Mouse (Mus musculus) limb, embryonic 14.5 days (tissue): ENCODE data around the gene Rfx4. TPM values are rescaled to one million over a fixed set of nuclear protein-coding genes. Genes with fewer than 3 reads are reported as not detected.

Experiments
- ATAC-seq: fragments of 200-750 bp; cut with Nextera tagmentation; 2 replicates; pipeline ENCODE4 v1.8.0; 2017; ENCODE audit warnings: low read depth, moderate number of reproducible peaks, moderate TSS enrichment; ENCODE audit not compliant: low FRiP score
- DNase-seq: peaks from one replicate; pipeline ENCODE4 v3.0.0-alpha.2; 2015; ENCODE audit warnings: low spot score
- H3K27ac ChIP-seq: fragments of 300-500 bp; sonication (generic); replicated peaks from 2 replicates; pipeline ENCODE4 v1.5.1; 2014; ENCODE audit warnings: low read depth, mild to moderate bottlenecking, low read length, moderate library complexity, mixed read lengths
- H3K27me3 ChIP-seq: fragments of 300-500 bp; sonication (generic); 2 replicates; pipeline ENCODE4 v1.6.1; 2014; ENCODE audit warnings: low read length, mixed read lengths; ENCODE audit not compliant: control insufficient read depth, insufficient read depth
- H3K36me3 ChIP-seq: fragments of 300-500 bp; sonication (generic); 2 replicates; pipeline ENCODE4 v1.6.1; 2014; ENCODE audit warnings: mild to moderate bottlenecking, low read length, moderate library complexity, mixed read lengths; ENCODE audit not compliant: control insufficient read depth, insufficient read depth
- H3K4me1 ChIP-seq: fragments of 300-500 bp; sonication (generic); 2 replicates; pipeline ENCODE4 v1.6.1; 2014; ENCODE audit warnings: antibody characterized with exemption, low read length, mixed read lengths; ENCODE audit not compliant: control insufficient read depth, insufficient read depth
- H3K4me2 ChIP-seq: fragments of 300-500 bp; sonication (generic); replicated peaks from 2 replicates; pipeline ENCODE4 v1.6.1; 2014; ENCODE audit warnings: low read depth, mild to moderate bottlenecking, low read length, moderate library complexity; ENCODE audit not compliant: severe bottlenecking
- H3K4me3 ChIP-seq: fragments of 300-500 bp; sonication (generic); replicated peaks from 2 replicates; pipeline ENCODE4 v1.5.1; 2014; ENCODE audit warnings: low read length
- H3K9ac ChIP-seq: fragments of 300-500 bp; sonication (generic); 2 replicates; pipeline ENCODE4 v1.6.1; 2014; ENCODE audit warnings: mild to moderate bottlenecking, low read depth, low read length, moderate library complexity; ENCODE audit not compliant: severe bottlenecking
- H3K9me3 ChIP-seq: fragments of 300-500 bp; sonication (generic); 2 replicates; pipeline ENCODE4 v1.6.1; 2016; ENCODE audit warnings: low read length; ENCODE audit not compliant: control insufficient read depth
- POLR2A ChIP-seq: fragments of 200-500 bp; IDR thresholded peaks from 2 replicates; pipeline ENCODE4 v1.8.0; 2012; ENCODE audit warnings: inconsistent platforms, mild to moderate bottlenecking, moderate library complexity, borderline replicate concordance; ENCODE audit not compliant: insufficient read depth, insufficient read length; ENCODE audit errors: extremely low read depth
- WGBS: fragments of 180-500 bp; shearing (Covaris S2); extraction: QIAGEN DNeasy Blood & Tissue Kit; methylation state at CpG from one replicate; pipeline ENCODE4 v1.1.7; 2014; 5-methylcytosine and 5-hydroxymethylcytosine counted together
- polyA plus RNA-seq, 2 experiments: library from polyadenylated mRNA; depleted of rRNA in 1 of 2; stranded (reverse) in 1 of 2; unstranded in 1 of 2; fragments of >200 nt; fragmentation: Nextera tagmentation in 1 of 2; extraction: Ambion mirVana in 1 of 2; gene quantifications; 2 replicates each; pipeline versions ENCODE4 v1.2.1 to v1.2.3; 2012 to 2014

Gene Rfx4
- polyA plus RNA-seq, 2 experiments: 0.12 to 0.41 TPM

- no peaks in the 10 kb centered on the region for H3K4me1 ChIP-seq
- no peaks in the 10 kb centered on the region for H3K27me3 ChIP-seq
- no peak overlapping the region for H3K4me2 ChIP-seq
- no peak overlapping the region for H3K27ac ChIP-seq
- H3K4me3 ChIP-seq: no peak overlapping the region
- ATAC-seq (no peak), DNase-seq (no peak)
- H3K9ac ChIP-seq: no peak overlapping the region
- H3K36me3 ChIP-seq: no peaks in the 10 kb centered on the region
- H3K9me3 ChIP-seq: no peaks in the 10 kb centered on the region
- TF ChIP-seq POLR2A: no peak
- 85% methylated on average over 3 of the region's 3 CpGs for WGBS
Measured at GRCm38 (mm10) chr10:84805576-84805975, 49.7 kb downstream of the Rfx4 start.

- no peak for ATAC-seq
- H3K27ac ChIP-seq: no peak overlapping the region
- 74% methylated on average over 9 of the region's 9 CpGs for WGBS
- H3K27me3 ChIP-seq: no peaks in the 10 kb centered on the region
- no peaks in the 10 kb centered on the region for H3K36me3 ChIP-seq
- no peak for DNase-seq
- no peak overlapping the region for H3K9ac ChIP-seq
- H3K9me3 ChIP-seq: no peaks in the 10 kb centered on the region
- TF ChIP-seq POLR2A: no peak
- no peak overlapping the region for H3K4me2 ChIP-seq
- no peak overlapping the region for H3K4me3 ChIP-seq
- H3K4me1 ChIP-seq: no peaks in the 10 kb centered on the region
Measured at GRCm38 (mm10) chr10:84807206-84807605, 51.3 kb downstream of the Rfx4 start.

- Histone ChIP-seq H3K27me3 (no peaks in the 10 kb centered on the region), H3K9me3 (no peaks in the 10 kb centered on the region), H3K4me1 (no peaks in the 10 kb centered on the region), H3K9ac (no peak overlapping the region), H3K27ac (no peak overlapping the region), H3K36me3 (no peaks in the 10 kb centered on the region), H3K4me3 (no peak overlapping the region), H3K4me2 (no peak overlapping the region)
- DNase-seq (no peak), ATAC-seq (no peak)
- WGBS: 73% methylated on average over 8 of the region's 8 CpGs
- no peak for TF ChIP-seq POLR2A
Measured at GRCm38 (mm10) chr10:84810030-84810849, 54.4 kb downstream of the Rfx4 start.

GRCm38 (mm10) chr10:84811171-84811912 lies 55.5 kb downstream of the Rfx4 start:
- no peaks in the 10 kb centered on the region for H3K4me1 ChIP-seq
- no peak overlapping the region for H3K4me3 ChIP-seq
- H3K36me3 ChIP-seq: no peaks in the 10 kb centered on the region
- H3K27ac ChIP-seq: no peak overlapping the region
- no peak for DNase-seq
- no peaks in the 10 kb centered on the region for H3K27me3 ChIP-seq
- ATAC-seq: no peak
- 92% methylated on average over 11 of the region's 11 CpGs for WGBS
- TF ChIP-seq POLR2A: no peak
- H3K9me3 ChIP-seq: no peaks in the 10 kb centered on the region
- H3K9ac ChIP-seq: no peak overlapping the region
- no peak overlapping the region for H3K4me2 ChIP-seq

GRCm38 (mm10) chr10:84811913-84812295 lies 56.0 kb downstream of the Rfx4 start:
- Histone ChIP-seq H3K4me2 (no peak overlapping the region), H3K36me3 (no peaks in the 10 kb centered on the region), H3K4me1 (no peaks in the 10 kb centered on the region), H3K9me3 (no peaks in the 10 kb centered on the region), H3K9ac (no peak overlapping the region), H3K4me3 (no peak overlapping the region), H3K27me3 (no peaks in the 10 kb centered on the region), H3K27ac (no peak overlapping the region)
- DNase-seq (no peak), ATAC-seq (no peak)
- 70% methylated on average over 2 of the region's 2 CpGs for WGBS
- no peak for TF ChIP-seq POLR2A
